Mouse (Mus musculus): Measurements from ENCODE around the gene Ly6c1. TPM values are rescaled to one million over a fixed set of nuclear protein-coding genes. Genes with fewer than 3 reads are reported as not detected.

Ly6c1 gene
- total RNA-seq, 2 experiments from 2014 or later: 221 to 300 TPM

Other genes with a start within 250 kb of the Ly6c1 start
- gene Gml2, start 229.8 kb downstream of the Ly6c1 start, total RNA-seq (2021): not detected
- gene 2010109I03Rik, start 151.8 kb downstream of the Ly6c1 start, total RNA-seq (2021): not detected
- gene Ly6i, start 65.4 kb downstream of the Ly6c1 start, total RNA-seq (2021): under 1 TPM; 0.36 to 0.61 TPM
- 100 to 1,000 TPM in 1 of 2 experiments, 10 to 100 TPM in 1; 94.6 to 124 TPM for gene Ly6a, start 50.8 kb downstream of the Ly6c1 start, total RNA-seq (2021)
- 1 to 10 TPM; 8.8 to 9.7 TPM for gene Ly6c2, start 63.1 kb upstream of the Ly6c1 start, total RNA-seq (2021)
- not detected for gene Ly6g, start 106.4 kb upstream of the Ly6c1 start, total RNA-seq (2021)
- gene BC025446, start 167.5 kb upstream of the Ly6c1 start, total RNA-seq (2021): not detected
- not detected for gene Ly6f, start 219.6 kb upstream of the Ly6c1 start, total RNA-seq (2021)

All from heart, postnatal 25 days (tissue).